Mouse (Mus musculus): Measurements from ENCODE around the gene Thrap3.
"Not testable (repeated sequence)": the region's sequence is repeated elsewhere in the genome, so short reads cannot be mapped to it uniquely, and the experiment has no call there.

The Thrap3 gene

GRCm38 (mm10) chr4:126202303-126203181 is at the start of gene Thrap3:
TSS of gene Thrap3 (minus strand) at chr4:126202760.
- DNase-seq, result peak; percentile 99

GRCm38 (mm10) chr4:126251655-126252254 is 49.2 kb upstream of the Thrap3 start:
- DNase-seq, result no peak

GRCm38 (mm10) chr4:126250659-126251058 is 48.1 kb upstream of the Thrap3 start:
- no peak for DNase-seq

GRCm38 (mm10) chr4:126248261-126248868 is 45.8 kb upstream of the Thrap3 start:
- DNase-seq, result no peak

- DNase-seq, result peak; percentile 65
These were observed 43.8 kb upstream of the Thrap3 start for GRCm38 (mm10) chr4:126246202-126246889.

- no peak for DNase-seq
These were observed 40.0 kb upstream of the Thrap3 start for GRCm38 (mm10) chr4:126242510-126242909.

- peak; percentile 6 for DNase-seq
These were observed 39.4 kb upstream of the Thrap3 start for GRCm38 (mm10) chr4:126241956-126242355.

- DNase-seq, result peak; percentile 21
These were observed 37.4 kb upstream of the Thrap3 start for GRCm38 (mm10) chr4:126239862-126240475.

- peak; percentile 44 for DNase-seq
These were observed 35.2 kb upstream of the Thrap3 start for GRCm38 (mm10) chr4:126237721-126238242.

GRCm38 (mm10) chr4:126236467-126237280 is 34.1 kb upstream of the Thrap3 start:
- DNase-seq, result peak; percentile 33

GRCm38 (mm10) chr4:126235191-126235590 is 32.6 kb upstream of the Thrap3 start:
- DNase-seq, result peak; percentile 3

- peak; percentile 3 for DNase-seq
These were observed 32.1 kb upstream of the Thrap3 start for GRCm38 (mm10) chr4:126234496-126235175.

GRCm38 (mm10) chr4:126233676-126234308 is 31.2 kb upstream of the Thrap3 start:
- DNase-seq, result peak; percentile 15

- no peak for DNase-seq
These were observed 27.3 kb upstream of the Thrap3 start for GRCm38 (mm10) chr4:126229900-126230299.

- DNase-seq, result no peak
These were observed 25.6 kb upstream of the Thrap3 start for GRCm38 (mm10) chr4:126228144-126228543.

- DNase-seq, result peak; percentile 78
These were observed 24.7 kb upstream of the Thrap3 start for GRCm38 (mm10) chr4:126227077-126227761.

- no peak for DNase-seq
These were observed 24.1 kb upstream of the Thrap3 start for GRCm38 (mm10) chr4:126226640-126227039.

- DNase-seq, result no peak
These were observed 20.1 kb upstream of the Thrap3 start for GRCm38 (mm10) chr4:126222631-126223030.

GRCm38 (mm10) chr4:126220045-126220444 is 17.5 kb upstream of the Thrap3 start:
- no peak for DNase-seq

- DNase-seq, result not testable (repeated sequence)
These were observed 17.0 kb upstream of the Thrap3 start for GRCm38 (mm10) chr4:126219540-126219939.

Data from right cerebral cortex, postnatal 25 days (tissue).